Mouse (Mus musculus) liver, adult 2 months (tissue): ENCODE results near the gene Adcy2.

Experiments used
- CTCF ChIP-seq: fragments of 200-500 bp; IDR thresholded peaks from 2 replicates; pipeline ENCODE4 v1.5.1; 2011; ENCODE audit warnings: low read depth, low read length, control low read depth
- POLR2A ChIP-seq: fragments of 200-500 bp; IDR thresholded peaks from 2 replicates; pipeline ENCODE4 v1.6.1; 2011; ENCODE audit warnings: low read length, control low read depth; ENCODE audit not compliant: insufficient read depth; ENCODE audit errors: extremely low read depth

GRCm38 (mm10) chr13:68642786-68643185 lies 356.6 kb downstream of the Adcy2 start:
- no peak for TF ChIP-seq CTCF
- TF ChIP-seq POLR2A = no peak
